Mouse (Mus musculus) kidney, adult 2 months (tissue): ENCODE measurements around the gene Tekt5.

Experiments
- CTCF ChIP-seq: fragments of 200-500 bp; conservative IDR thresholded peaks from 2 replicates; pipeline ENCODE4 v1.5.1; 2011; ENCODE audit warnings: low read depth, mild to moderate bottlenecking, control low read depth, low read length, moderate library complexity, mixed read lengths; ENCODE audit not compliant: insufficient read depth, insufficient read length
- POLR2A ChIP-seq: fragments of 200-500 bp; IDR thresholded peaks from one replicate; pipeline ENCODE4 v1.6.1; 2011; ENCODE audit warnings: low read depth, low read length, control low read depth

DNA sequence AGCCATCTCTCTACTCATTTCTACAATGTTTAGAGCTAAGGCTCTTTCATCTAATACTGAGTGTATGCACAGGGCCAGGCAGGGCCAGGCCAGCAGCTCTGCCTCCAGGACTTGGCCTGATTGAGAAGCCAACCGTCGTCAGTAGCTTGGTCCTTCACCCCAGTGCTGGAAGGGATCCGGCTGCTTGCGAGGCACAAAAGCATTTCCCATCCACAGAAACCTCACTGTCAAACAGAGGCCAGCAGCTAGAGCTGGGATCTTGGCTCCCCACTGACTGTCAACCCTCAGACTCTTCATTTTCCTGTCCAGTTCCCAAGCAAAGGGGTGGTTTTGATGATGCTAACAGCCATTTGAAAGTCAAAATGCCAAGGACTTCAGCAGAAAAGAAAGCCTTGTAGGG lies 22.9 kb downstream of the Tekt5 start:
- TF ChIP-seq CTCF (no peak), POLR2A (no peak)
